In the genomic region with DNA sequence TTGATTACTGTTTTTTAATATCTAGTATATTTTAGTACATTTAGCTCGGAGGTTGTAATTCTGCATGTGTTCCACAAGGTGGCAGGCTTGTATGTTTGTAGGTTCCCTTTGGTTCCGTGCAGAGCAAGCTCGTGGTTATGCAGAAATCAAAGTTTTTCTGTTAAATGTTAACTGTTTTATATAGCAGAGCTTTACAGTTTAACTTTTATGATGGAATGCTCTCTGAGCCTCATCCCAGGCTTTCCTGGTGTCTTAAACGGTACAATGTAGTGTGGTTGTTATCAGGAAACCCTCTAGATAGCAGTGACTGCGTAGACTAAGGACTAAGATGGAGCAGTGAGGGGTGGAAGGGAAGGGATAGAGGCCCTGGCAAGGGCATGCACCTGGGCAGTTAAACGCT, we compare ENCODE assay signal across 8 mouse cellular contexts.
DNase-seq lines count a peak whose midpoint lies in the region; ATAC-seq lines count a peak whose summit lies in the region.

No protein-coding gene starts in this region.

- no peak overlapping the region for H3K9ac ChIP-seq in limb, embryonic 15.5 days

- no peaks in the 10 kb centered on the region for H3K9me3 ChIP-seq in heart, embryonic 10.5 days
- no peaks in the 10 kb centered on the region for H3K9me3 ChIP-seq in limb, embryonic 15.5 days

- H3K27ac ChIP-seq in heart, embryonic 10.5 days: no peak overlapping the region
- no peak overlapping the region for H3K27ac ChIP-seq in limb, embryonic 15.5 days

- peak; percentile 67; the same call in 1 of the 2 replicates for ATAC-seq in granulocyte monocyte progenitor cell, adult 5-6 weeks (replicated peaks; ENCODE audit: poor library complexity, severe bottlenecking)
- ATAC-seq in limb, embryonic 15.5 days (ENCODE audit: insufficient number of reproducible peaks, low FRiP score, low TSS enrichment, low read depth): 0 out of 2 replicates have a peak, but pooled peaks have one; percentile 35

- DNase-seq in heart, adult 8-10 months (ENCODE audit: low spot score): peak; percentile 34
- no peak for DNase-seq in heart, embryonic 10.5 days (ENCODE audit: low spot score)
- DNase-seq in B cell, adult 2 months: peak; percentile 46 to 56
- DNase-seq in R1 (ENCODE audit: low read depth, low spot score): peak; percentile 70
- peak; percentile 42 for DNase-seq in skeletal muscle tissue, adult 2 months (ENCODE audit: low read depth, low spot score)
- no peak for DNase-seq in urinary bladder, adult 18-20 months (ENCODE audit: low spot score in 2 of 2)

- no peak overlapping the region for H3K4me3 ChIP-seq in heart, embryonic 10.5 days
- H3K4me3 ChIP-seq in limb, embryonic 15.5 days: no peak overlapping the region

- H3K27me3 ChIP-seq in heart, embryonic 10.5 days (ENCODE audit: insufficient read depth, poor library complexity, severe bottlenecking): no peaks in the 10 kb centered on the region
- no peaks in the 10 kb centered on the region for H3K27me3 ChIP-seq in limb, embryonic 15.5 days

- WGBS in heart, embryonic 10.5 days: 22% methylated on average over 6 of the region's 6 CpGs
- 24% methylated on average over 6 of the region's 6 CpGs for WGBS in limb, embryonic 15.5 days

- no peak overlapping the region for H3K4me2 ChIP-seq in limb, embryonic 15.5 days

- H3K4me1 ChIP-seq in heart, embryonic 10.5 days: peaks cover 23% of the 10 kb centered on the region
- H3K4me1 ChIP-seq in limb, embryonic 15.5 days: peaks cover 10% of the 10 kb centered on the region

- no peaks in the 10 kb centered on the region for H3K36me3 ChIP-seq in heart, embryonic 10.5 days
- H3K36me3 ChIP-seq in limb, embryonic 15.5 days: no peaks in the 10 kb centered on the region

Comparison
In these comparisons a context has a peak if more than half of its experiments do, and no peak if none do; other contexts are left out.
1. DNase-seq: peak in heart, adult 8-10 months (single experiment), B cell, adult 2 months (2 of 2), R1 (single experiment) and skeletal muscle tissue, adult 2 months (single experiment); none in heart, embryonic 10.5 days (single experiment) and urinary bladder, adult 18-20 months (0 of 2).